Mouse (Mus musculus): ENCODE data around the gene Vars2. TPM values are rescaled to one million over a fixed set of nuclear protein-coding genes. Genes with fewer than 3 reads are reported as not detected.

Vars2 gene
- polyA plus RNA-seq, 1 experiment from 2014 or later = 16.5 TPM

Other genes with a start within 250 kb of the Vars2 start
- 0.10 and 0.42 TPM in 2 replicates for gene H2-Q6, start 242.7 kb downstream of the Vars2 start, polyA plus RNA-seq (2016; fragmentation: Nextera tagmentation; extraction: Ambion mirVana)
- 3.9 and 4.7 TPM in 2 replicates for gene H2-Q7, start 228.4 kb downstream of the Vars2 start, polyA plus RNA-seq (2016; fragmentation: Nextera tagmentation; extraction: Ambion mirVana)
- gene H2-Q10, start 197.5 kb downstream of the Vars2 start, polyA plus RNA-seq (2016; fragmentation: Nextera tagmentation; extraction: Ambion mirVana) = 0.10 TPM in 1 of 2 replicates, not detected in the other
- gene Pou5f1, start 161.6 kb downstream of the Vars2 start, polyA plus RNA-seq (2016; fragmentation: Nextera tagmentation; extraction: Ambion mirVana) = not detected in 2 replicates
- 37.3 and 37.6 TPM in 2 replicates for gene Tcf19, start 150.8 kb downstream of the Vars2 start, polyA plus RNA-seq (2016; fragmentation: Nextera tagmentation; extraction: Ambion mirVana)
- 14.8 and 15.2 TPM in 2 replicates for gene Cchcr1, start 150.5 kb downstream of the Vars2 start, polyA plus RNA-seq (2016; fragmentation: Nextera tagmentation; extraction: Ambion mirVana)
- 1.1 and 1.2 TPM in 2 replicates for gene Psors1c2, start 134.4 kb downstream of the Vars2 start, polyA plus RNA-seq (2016; fragmentation: Nextera tagmentation; extraction: Ambion mirVana)
- 0.08 and 0.20 TPM in 2 replicates for gene Cdsn, start 115.5 kb downstream of the Vars2 start, polyA plus RNA-seq (2016; fragmentation: Nextera tagmentation; extraction: Ambion mirVana)
- not detected in 2 replicates for gene 2300002M23Rik, start 100.1 kb downstream of the Vars2 start, polyA plus RNA-seq (2016; fragmentation: Nextera tagmentation; extraction: Ambion mirVana)
- not detected in 2 replicates for gene Sfta2, start 66.0 kb downstream of the Vars2 start, polyA plus RNA-seq (2016; fragmentation: Nextera tagmentation; extraction: Ambion mirVana)
- gene Gm9573, start 41.0 kb downstream of the Vars2 start, polyA plus RNA-seq (2016; fragmentation: Nextera tagmentation; extraction: Ambion mirVana) = not detected in 2 replicates
- 0.15 and 0.20 TPM in 2 replicates for gene Mucl3, start 23.9 kb downstream of the Vars2 start, polyA plus RNA-seq (2016; fragmentation: Nextera tagmentation; extraction: Ambion mirVana)
- gene Gtf2h4, start 6.1 kb upstream of the Vars2 start, polyA plus RNA-seq (2016; fragmentation: Nextera tagmentation; extraction: Ambion mirVana) = 34.7 and 37.7 TPM in 2 replicates
- gene Ddr1, start 37.0 kb upstream of the Vars2 start, polyA plus RNA-seq (2016; fragmentation: Nextera tagmentation; extraction: Ambion mirVana) = 168 and 182 TPM in 2 replicates
- 5.8 and 6.3 TPM in 2 replicates for gene Ier3, start 154.1 kb upstream of the Vars2 start, polyA plus RNA-seq (2016; fragmentation: Nextera tagmentation; extraction: Ambion mirVana)
- gene Flot1, start 155.6 kb upstream of the Vars2 start, polyA plus RNA-seq (2016; fragmentation: Nextera tagmentation; extraction: Ambion mirVana) = 50.9 and 60.3 TPM in 2 replicates
- gene Tubb5, start 170.7 kb upstream of the Vars2 start, polyA plus RNA-seq (2016; fragmentation: Nextera tagmentation; extraction: Ambion mirVana) = 1,505 and 1,511 TPM in 2 replicates
- gene Mdc1, start 173.9 kb upstream of the Vars2 start, polyA plus RNA-seq (2016; fragmentation: Nextera tagmentation; extraction: Ambion mirVana) = 14.4 and 18.2 TPM in 2 replicates
- 36.0 and 36.9 TPM in 2 replicates for gene Nrm, start 193.7 kb upstream of the Vars2 start, polyA plus RNA-seq (2016; fragmentation: Nextera tagmentation; extraction: Ambion mirVana)
- gene Ppp1r18, start 198.0 kb upstream of the Vars2 start, polyA plus RNA-seq (2016; fragmentation: Nextera tagmentation; extraction: Ambion mirVana) = 31.5 and 32.3 TPM in 2 replicates
- gene Dhx16, start 212.2 kb upstream of the Vars2 start, polyA plus RNA-seq (2016; fragmentation: Nextera tagmentation; extraction: Ambion mirVana) = 45.2 and 46.0 TPM in 2 replicates
- 25.7 and 28.7 TPM in 2 replicates for gene 2310061I04Rik, start 229.8 kb upstream of the Vars2 start, polyA plus RNA-seq (2016; fragmentation: Nextera tagmentation; extraction: Ambion mirVana)
- 294 and 303 TPM in 2 replicates for gene Atat1, start 242.5 kb upstream of the Vars2 start, polyA plus RNA-seq (2016; fragmentation: Nextera tagmentation; extraction: Ambion mirVana)
- 46.8 and 51.1 TPM in 2 replicates for gene Mrps18b, start 248.8 kb upstream of the Vars2 start, polyA plus RNA-seq (2016; fragmentation: Nextera tagmentation; extraction: Ambion mirVana)
- gene Ppp1r10, start 248.8 kb upstream of the Vars2 start, polyA plus RNA-seq (2016; fragmentation: Nextera tagmentation; extraction: Ambion mirVana) = 58.3 and 68.2 TPM in 2 replicates